Mouse (Mus musculus): ENCODE results near the gene Nsd1.
"Not testable (repeated sequence)": the region's sequence is repeated elsewhere in the genome, so short reads cannot be mapped to it uniquely, and the experiment has no call there.

Gene Nsd1

GRCm38 (mm10) chr13:55190121-55190868 lies 19.3 kb upstream of the Nsd1 start:
- DNase-seq (ENCODE audit: low spot score) = peak; percentile 94

GRCm38 (mm10) chr13:55191535-55191934 lies 18.0 kb upstream of the Nsd1 start:
- DNase-seq (ENCODE audit: low spot score) = no peak

DNA sequence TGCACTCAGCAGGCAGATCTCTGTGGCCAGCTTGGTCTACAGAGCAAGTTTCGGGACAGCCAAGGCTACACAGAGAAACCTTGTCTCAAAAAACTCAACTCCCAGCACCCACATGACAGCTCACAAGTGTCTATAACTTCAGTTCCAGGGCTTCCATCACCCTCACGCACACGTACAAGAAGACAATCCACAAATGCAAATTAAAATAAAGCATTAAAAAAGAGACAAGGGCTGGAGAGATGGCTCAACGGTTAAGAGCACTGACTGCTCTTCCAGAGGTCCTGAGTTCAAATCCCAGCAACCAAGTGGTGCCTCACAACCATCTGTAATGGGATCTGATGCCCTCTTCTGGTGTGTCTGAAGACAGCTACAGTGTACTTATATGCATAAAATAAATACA lies 6.8 kb upstream of the Nsd1 start:
- DNase-seq (ENCODE audit: low spot score) = not testable (repeated sequence)

GRCm38 (mm10) chr13:55203740-55204139 lies 5.8 kb upstream of the Nsd1 start:
- no peak for DNase-seq (ENCODE audit: low spot score)

DNA sequence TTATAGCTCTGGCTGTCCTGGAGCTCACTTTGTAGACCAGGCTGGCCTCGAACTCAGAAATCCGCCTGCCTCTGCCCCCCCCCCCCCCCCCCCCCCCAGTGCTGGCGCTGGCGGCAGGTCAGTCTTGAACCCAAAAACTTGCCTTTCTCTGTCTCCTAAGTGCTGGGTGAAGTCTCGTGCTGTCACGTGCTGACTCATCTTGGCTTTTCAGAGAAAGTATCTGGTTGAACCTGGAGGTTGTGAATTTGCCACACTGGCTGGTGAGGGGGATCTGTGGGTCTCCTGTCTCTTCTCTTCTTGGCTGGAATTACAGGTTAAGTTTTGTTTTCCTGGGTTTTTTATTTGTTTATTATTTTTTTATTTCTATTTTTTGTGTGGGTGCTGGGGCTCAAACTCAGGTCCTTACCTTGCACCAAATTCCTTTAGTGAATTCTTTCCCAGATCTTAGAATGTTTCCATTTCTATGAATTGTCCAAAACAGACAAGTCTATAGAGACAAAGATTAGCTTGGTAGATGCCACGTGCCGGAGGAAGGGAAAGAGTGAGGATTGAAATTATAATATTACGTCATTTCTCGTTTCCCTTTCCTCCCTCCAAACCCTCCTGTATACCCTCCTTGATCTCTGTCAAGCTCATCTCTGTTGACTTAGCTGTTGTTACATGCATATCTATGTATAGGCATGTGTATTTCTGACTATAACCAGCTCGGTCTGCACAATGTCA lies 4.8 kb upstream of the Nsd1 start:
- DNase-seq (ENCODE audit: low spot score) = no peak

- no peak for DNase-seq (ENCODE audit: low spot score)
These were observed 4.0 kb upstream of the Nsd1 start for GRCm38 (mm10) chr13:55205448-55206205.

GRCm38 (mm10) chr13:55208837-55209648 lies 539 bp upstream of the Nsd1 start:
- no peak for DNase-seq (ENCODE audit: low spot score)

DNA sequence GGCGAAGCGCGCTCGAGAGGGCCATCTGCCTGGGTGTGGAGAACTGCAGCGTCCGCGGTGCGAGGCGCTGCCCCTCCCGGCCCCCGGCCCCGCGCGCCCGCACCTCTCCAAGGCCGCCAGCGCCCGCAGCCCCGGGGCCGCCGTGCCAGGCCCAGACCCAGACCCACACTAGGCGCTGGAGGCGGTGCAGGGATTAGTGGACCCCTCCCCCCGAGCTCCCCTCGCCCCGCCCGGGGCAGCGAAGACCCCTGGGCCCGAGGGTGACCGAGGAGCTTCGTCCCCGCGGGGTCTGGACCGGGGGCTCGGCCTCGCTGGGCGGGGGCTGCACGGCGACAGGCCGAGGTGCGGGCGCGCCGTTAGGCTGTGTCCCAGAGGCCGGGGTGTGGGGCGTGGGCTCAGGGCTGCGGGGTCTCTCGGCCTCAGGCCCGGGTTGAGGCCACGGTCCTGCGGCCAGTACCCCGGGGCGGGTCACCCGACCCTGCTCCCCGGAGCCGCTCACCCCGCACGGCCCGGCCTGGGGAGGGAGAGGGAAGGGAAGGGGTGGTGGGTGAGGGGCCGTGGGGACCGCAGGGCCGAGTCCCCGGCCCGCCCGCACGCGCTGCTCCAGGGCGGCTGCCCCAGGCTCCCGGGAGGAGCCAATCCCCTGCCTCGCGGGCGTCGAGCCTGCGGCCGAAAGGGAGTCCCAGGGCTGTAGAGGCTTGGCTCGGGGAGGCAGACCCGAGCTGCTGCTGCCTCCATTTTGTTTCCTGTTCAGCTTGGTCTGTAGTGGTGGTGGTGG lies 800 bp downstream of the Nsd1 start:
- DNase-seq (ENCODE audit: low spot score) = peak; percentile 71

DNA sequence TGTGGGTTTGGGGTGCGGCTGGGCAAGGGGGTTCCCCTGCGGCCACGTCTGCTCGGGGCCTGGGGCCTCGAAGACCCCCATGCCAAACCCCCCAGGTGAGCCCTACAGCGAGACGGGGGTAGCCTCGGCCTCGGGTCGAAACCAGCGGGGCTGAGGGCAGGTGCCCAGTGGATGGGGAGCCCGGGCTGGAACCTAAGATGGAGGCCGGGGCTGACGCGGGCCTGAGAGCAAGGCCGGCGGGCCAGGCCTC lies 1.3 kb downstream of the Nsd1 start:
- no peak for DNase-seq (ENCODE audit: low spot score)

- peak; percentile 89 for DNase-seq (ENCODE audit: low spot score)
These were observed 1.8 kb downstream of the Nsd1 start for GRCm38 (mm10) chr13:55211221-55212010.

GRCm38 (mm10) chr13:55212011-55212360 lies 2.4 kb downstream of the Nsd1 start:
- peak; percentile 70 for DNase-seq (ENCODE audit: low spot score)

- DNase-seq (ENCODE audit: low spot score) = peak; percentile 75
These were observed 3.0 kb downstream of the Nsd1 start for GRCm38 (mm10) chr13:55212361-55213137.

DNA sequence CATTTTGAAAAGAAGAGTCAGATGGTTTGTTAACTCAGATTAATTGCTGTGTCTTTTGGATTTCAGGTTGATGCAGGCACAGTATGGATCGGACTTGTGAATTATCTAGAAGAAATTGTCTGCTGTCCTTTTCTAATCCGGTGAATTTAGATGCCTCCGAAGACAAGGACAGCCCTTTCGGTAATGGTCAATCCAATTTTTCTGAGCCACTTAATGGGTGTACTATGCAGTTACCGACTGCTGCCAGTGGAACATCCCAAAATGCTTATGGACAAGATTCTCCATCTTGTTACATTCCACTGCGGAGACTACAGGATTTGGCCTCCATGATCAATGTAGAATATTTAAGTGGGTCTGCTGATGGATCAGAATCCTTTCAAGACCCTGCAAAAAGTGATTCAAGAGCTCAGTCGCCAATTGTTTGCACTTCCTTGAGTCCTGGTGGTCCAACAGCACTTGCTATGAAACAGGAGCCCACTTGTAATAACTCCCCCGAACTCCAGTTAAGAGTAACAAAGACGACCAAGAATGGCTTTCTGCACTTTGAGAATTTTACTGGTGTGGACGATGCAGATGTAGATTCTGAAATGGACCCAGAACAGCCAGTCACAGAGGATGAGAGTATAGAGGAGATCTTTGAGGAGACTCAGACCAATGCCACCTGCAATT lies 3.7 kb downstream of the Nsd1 start:
- DNase-seq (ENCODE audit: low spot score) = no peak

GRCm38 (mm10) chr13:55224364-55224763 lies 14.8 kb downstream of the Nsd1 start:
- DNase-seq (ENCODE audit: low spot score) = no peak

GRCm38 (mm10) chr13:55230701-55231100 lies 21.1 kb downstream of the Nsd1 start:
- no peak for DNase-seq (ENCODE audit: low spot score)

- no peak for DNase-seq (ENCODE audit: low spot score)
These were observed 33.6 kb downstream of the Nsd1 start for GRCm38 (mm10) chr13:55243205-55243604.

DNA sequence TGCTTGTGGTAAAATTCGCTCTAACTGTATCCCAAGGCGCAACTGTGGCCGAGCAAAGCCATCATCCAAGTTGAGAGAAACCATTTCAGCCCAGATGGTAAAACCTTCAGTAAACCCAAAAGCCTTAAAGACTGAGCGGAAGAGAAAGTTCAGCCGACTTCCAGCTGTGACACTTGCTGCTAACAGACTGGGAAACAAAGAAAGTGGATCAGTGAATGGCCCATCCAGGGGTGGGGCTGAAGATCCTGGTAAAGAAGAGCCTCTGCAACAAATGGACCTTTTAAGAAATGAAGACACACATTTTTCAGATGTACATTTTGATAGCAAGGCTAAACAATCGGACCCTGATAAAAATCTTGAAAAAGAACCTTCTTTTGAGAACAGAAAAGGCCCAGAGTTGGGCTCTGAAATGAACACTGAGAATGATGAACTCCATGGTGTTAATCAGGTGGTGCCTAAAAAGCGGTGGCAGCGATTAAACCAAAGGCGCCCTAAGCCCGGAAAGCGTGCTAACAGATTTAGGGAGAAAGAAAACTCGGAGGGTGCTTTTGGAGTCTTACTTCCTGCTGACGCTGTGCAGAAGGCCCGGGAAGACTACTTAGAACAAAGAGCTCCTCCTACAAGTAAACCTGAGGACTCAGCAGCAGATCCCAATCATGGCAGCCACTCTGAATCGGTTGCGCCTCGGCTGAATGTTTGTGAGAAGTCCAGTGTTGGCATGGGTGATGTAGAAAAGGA lies 37.9 kb downstream of the Nsd1 start:
- no peak for DNase-seq (ENCODE audit: low spot score)

DNA sequence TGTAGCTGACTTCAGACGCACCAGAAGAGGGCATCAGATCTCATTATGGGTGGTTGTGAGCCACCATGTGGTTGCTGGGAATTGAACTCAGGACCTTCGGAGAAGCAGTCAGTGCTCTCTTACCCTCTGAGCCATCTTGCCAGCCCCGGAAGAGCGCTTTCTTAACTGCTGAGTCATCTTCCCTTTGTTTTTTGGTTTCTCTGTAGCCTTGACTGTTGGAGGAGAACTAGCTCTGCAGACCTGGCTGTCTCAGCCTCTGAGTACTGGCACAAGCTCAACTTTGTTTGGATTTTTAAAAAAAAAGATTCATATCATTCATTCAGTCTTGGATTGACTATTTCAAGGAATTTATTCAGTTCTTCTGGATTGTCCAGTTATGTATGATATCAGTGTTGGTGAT lies 39.7 kb downstream of the Nsd1 start:
- no peak for DNase-seq (ENCODE audit: low spot score)

DNA sequence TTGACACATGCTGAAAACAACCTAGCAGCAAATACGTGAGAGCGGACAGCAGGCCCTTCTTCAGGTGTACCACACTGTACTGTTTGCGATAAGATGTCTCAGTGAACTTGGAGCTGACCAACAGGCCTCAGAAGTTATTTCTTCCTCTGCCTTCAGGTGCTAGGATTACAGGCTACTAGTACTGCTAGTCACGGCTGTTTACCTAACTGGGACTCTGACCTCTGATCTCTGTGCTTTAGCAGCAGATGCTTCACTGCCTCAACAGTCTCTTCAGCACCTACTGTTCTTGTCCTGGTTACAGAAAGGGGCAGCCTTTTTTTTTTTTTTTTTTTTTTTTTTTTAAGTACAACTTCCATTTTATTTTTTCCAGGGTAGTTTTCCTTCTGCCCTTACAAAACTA lies 43.2 kb downstream of the Nsd1 start:
- DNase-seq (ENCODE audit: low spot score) = no peak
